Mouse (Mus musculus) embryonic facial prominence, embryonic 11.5 days (tissue): ENCODE measurements around the gene Crybg3. TPM values are rescaled to one million over a fixed set of nuclear protein-coding genes. Genes with fewer than 3 reads are reported as not detected.

ENCODE experiments used
- ATAC-seq: fragments of 200-750 bp; cut with Nextera tagmentation; replicated peaks from 2 replicates; pipeline ENCODE4 v1.8.0; 2017; ENCODE audit warnings: low read depth; ENCODE audit not compliant: insufficient number of reproducible peaks, low FRiP score, low TSS enrichment
- DNase-seq: peaks from one replicate; pipeline ENCODE4 v3.0.0-alpha.2; 2015; ENCODE audit warnings: low spot score
- H3K27ac ChIP-seq: fragments of 300-500 bp; sonication (generic); replicated peaks from 2 replicates; pipeline ENCODE4 v1.5.1; 2014; ENCODE audit warnings: mild to moderate bottlenecking, low read depth, low read length, control low read depth
- H3K27me3 ChIP-seq: fragments of 300-500 bp; sonication (generic); 2 replicates; pipeline ENCODE4 v1.6.1; 2014; ENCODE audit warnings: mild to moderate bottlenecking, low read length, moderate library complexity, mixed read lengths; ENCODE audit not compliant: control insufficient read depth, insufficient read depth
- H3K36me3 ChIP-seq: fragments of 300-500 bp; sonication (generic); replicated peaks from 2 replicates; pipeline ENCODE4 v1.6.1; 2014; ENCODE audit warnings: low read depth, mild to moderate bottlenecking, low read length, moderate library complexity, mixed read lengths; ENCODE audit not compliant: control insufficient read depth, insufficient read depth
- H3K4me1 ChIP-seq: fragments of 300-500 bp; sonication (generic); 2 replicates; pipeline ENCODE4 v1.6.1; 2014; ENCODE audit warnings: low read length, mixed read lengths; ENCODE audit not compliant: control insufficient read depth, insufficient read depth
- H3K4me2 ChIP-seq: fragments of 300-500 bp; sonication (generic); 2 replicates; pipeline ENCODE4 v1.6.1; 2014; ENCODE audit warnings: low read depth, mild to moderate bottlenecking, control low read depth, low read length, moderate library complexity
- H3K4me3 ChIP-seq: fragments of 300-500 bp; sonication (generic); 2 replicates; pipeline ENCODE4 v1.5.1; 2014; ENCODE audit warnings: low read depth, low read length, control low read depth
- H3K9ac ChIP-seq: fragments of 300-500 bp; sonication (generic); replicated peaks from 2 replicates; pipeline ENCODE4 v1.6.1; 2014; ENCODE audit warnings: mild to moderate bottlenecking, control low read depth, low read length
- H3K9me3 ChIP-seq: fragments of 300-500 bp; sonication (generic); replicated peaks from 2 replicates; pipeline ENCODE4 v1.6.1; 2016; ENCODE audit warnings: mild to moderate bottlenecking, low read length, inconsistent platforms, mixed read lengths; ENCODE audit not compliant: control insufficient read depth
- WGBS: fragments of 180-500 bp; shearing (Covaris S2); extraction: QIAGEN DNeasy Blood & Tissue Kit; methylation state at CpG from one replicate; pipeline ENCODE4 v1.1.7; 2014; 5-methylcytosine and 5-hydroxymethylcytosine counted together
- polyA plus RNA-seq: library from polyadenylated mRNA; unstranded; fragments of >200 nt; fragmentation: Nextera tagmentation; extraction: Ambion mirVana; gene quantifications from 2 replicates; pipeline ENCODE4 v1.2.1, GENCODE M21; 2014

Crybg3 gene
- polyA plus RNA-seq, 1 experiment from 2014 or later, result 9.2 TPM

DNA sequence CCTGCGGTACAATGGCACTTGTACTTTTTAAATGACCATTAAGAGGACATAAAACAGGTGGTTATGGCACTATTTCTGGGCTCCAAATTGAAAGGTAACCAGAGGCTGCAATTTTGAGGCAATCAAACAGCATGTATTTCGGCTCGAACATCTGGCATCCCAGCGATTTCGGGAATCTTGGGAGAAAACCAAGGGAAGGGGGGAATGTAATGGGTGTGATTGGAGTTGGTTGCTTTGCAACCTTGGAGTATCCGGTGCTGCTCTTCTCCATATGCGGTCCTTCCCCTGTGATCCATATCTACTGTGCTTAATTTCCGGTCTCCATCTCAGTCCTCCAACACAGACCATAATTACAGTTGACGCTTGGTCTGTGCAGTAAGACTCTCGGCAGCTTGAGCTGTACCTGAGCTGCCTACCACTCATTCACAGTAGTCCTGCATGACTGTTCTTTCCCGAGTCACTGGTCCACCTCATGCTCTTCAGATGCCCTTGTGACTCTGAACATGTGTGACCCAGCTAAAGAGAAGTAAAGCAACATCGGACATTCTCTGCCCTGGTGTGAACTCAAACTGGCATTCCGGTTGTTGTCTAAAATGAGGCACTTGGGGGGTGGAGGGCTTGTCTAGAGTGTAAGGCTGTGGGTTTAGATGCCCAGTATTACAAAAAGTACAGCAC, 12.3 kb downstream of the Crybg3 start:
- ATAC-seq, result no peak

GRCm38 (mm10) chr16:59587816-59588215, 13.0 kb downstream of the Crybg3 start:
- no peak for DNase-seq

More for the DNA sequence above, 12.3 kb downstream of the Crybg3 start:
- Histone ChIP-seq H3K4me2 (no peak overlapping the region), H3K36me3 (no peaks in the 10 kb centered on the region), H3K9me3 (no peaks in the 10 kb centered on the region), H3K4me1 (peaks cover 3% of the 10 kb centered on the region; the same call in 1 of the 2 replicates), H3K9ac (no peak overlapping the region), H3K4me3 (no peak overlapping the region), H3K27ac (no peak overlapping the region), H3K27me3 (no peaks in the 10 kb centered on the region)
- WGBS, result 93% methylated on average over 13 of the region's 13 CpGs
- DNase-seq, result no peak

DNA sequence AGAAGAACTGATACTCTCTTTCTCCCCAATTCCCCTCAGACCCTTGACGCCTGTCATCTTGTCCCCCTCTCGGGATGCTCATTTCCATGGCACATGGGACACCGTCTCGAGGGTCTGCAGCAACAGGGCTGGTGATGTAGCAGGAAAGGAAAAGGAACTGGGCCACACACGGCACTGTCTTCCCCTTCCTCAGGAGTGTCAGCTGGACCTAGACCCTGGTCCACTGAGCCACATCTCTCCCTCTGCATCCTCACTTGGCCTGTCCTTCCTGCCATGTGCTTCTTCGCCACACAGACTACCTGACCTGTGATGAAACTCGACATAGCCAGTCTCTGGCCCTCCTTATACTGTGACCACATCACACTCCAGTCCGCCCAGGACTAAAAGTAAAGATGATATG, 13.9 kb downstream of the Crybg3 start:
- DNase-seq (no peak), ATAC-seq (no peak)
- Histone ChIP-seq H3K4me3 (no peak overlapping the region), H3K27me3 (no peaks in the 10 kb centered on the region), H3K27ac (no peak overlapping the region), H3K4me2 (no peak overlapping the region), H3K36me3 (no peaks in the 10 kb centered on the region), H3K9me3 (no peaks in the 10 kb centered on the region), H3K9ac (no peak overlapping the region), H3K4me1 (peaks cover 3% of the 10 kb centered on the region; the same call in 1 of the 2 replicates)
- 85% methylated on average over 8 of the region's 8 CpGs for WGBS

More at GRCm38 (mm10) chr16:59587816-59588215, 13.0 kb downstream of the Crybg3 start:
- ATAC-seq, result no peak
- Histone ChIP-seq H3K9ac (no peak overlapping the region), H3K9me3 (no peaks in the 10 kb centered on the region), H3K4me2 (no peak overlapping the region), H3K36me3 (no peaks in the 10 kb centered on the region), H3K27me3 (no peaks in the 10 kb centered on the region), H3K4me3 (no peak overlapping the region), H3K27ac (no peak overlapping the region), H3K4me1 (peaks cover 3% of the 10 kb centered on the region; the same call in 1 of the 2 replicates)
- WGBS, result 80% methylated on average over 10 of the region's 10 CpGs

DNA sequence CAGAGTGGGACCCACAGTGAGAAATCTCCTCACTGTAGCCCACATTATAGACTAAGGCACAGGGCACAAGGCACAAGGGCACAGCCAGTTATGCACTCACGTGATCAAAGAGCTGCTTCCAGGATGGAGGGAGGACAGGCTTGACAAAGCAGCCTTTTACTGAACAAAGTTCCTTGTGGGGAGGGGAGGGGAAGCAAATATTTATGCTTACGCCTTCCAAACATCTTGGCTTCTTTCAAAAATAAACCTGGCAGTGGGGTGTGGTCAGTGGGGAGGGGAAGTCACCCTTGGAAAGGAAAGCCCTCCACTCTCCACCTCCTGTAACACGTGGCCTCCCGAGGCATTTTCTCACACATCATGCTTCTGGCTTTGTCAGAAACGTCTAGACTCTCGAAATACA, 14.5 kb downstream of the Crybg3 start:
- peaks cover 3% of the 10 kb centered on the region; the same call in 1 of the 2 replicates for H3K4me1 ChIP-seq
- no peak for DNase-seq
- peak; percentile 21; the same call in 1 of the 2 replicates for ATAC-seq
- no peak overlapping the region for H3K9ac ChIP-seq
- H3K27me3 ChIP-seq, result no peaks in the 10 kb centered on the region
- H3K4me3 ChIP-seq, result no peak overlapping the region
- H3K9me3 ChIP-seq, result no peaks in the 10 kb centered on the region
- no peaks in the 10 kb centered on the region for H3K36me3 ChIP-seq
- H3K4me2 ChIP-seq, result no peak overlapping the region
- 49% methylated on average over 6 of the region's 6 CpGs for WGBS
- H3K27ac ChIP-seq, result no peak overlapping the region

GRCm38 (mm10) chr16:59585706-59586244, 15.0 kb downstream of the Crybg3 start:
- Histone ChIP-seq H3K27ac (no peak overlapping the region), H3K4me3 (no peak overlapping the region), H3K36me3 (no peaks in the 10 kb centered on the region), H3K27me3 (no peaks in the 10 kb centered on the region), H3K9me3 (no peaks in the 10 kb centered on the region), H3K4me2 (no peak overlapping the region), H3K9ac (no peak overlapping the region), H3K4me1 (peaks cover 3% of the 10 kb centered on the region; the same call in 1 of the 2 replicates)
- DNase-seq (no peak), ATAC-seq (no peak)
- 81% methylated on average over 4 of the region's 4 CpGs for WGBS

DNA sequence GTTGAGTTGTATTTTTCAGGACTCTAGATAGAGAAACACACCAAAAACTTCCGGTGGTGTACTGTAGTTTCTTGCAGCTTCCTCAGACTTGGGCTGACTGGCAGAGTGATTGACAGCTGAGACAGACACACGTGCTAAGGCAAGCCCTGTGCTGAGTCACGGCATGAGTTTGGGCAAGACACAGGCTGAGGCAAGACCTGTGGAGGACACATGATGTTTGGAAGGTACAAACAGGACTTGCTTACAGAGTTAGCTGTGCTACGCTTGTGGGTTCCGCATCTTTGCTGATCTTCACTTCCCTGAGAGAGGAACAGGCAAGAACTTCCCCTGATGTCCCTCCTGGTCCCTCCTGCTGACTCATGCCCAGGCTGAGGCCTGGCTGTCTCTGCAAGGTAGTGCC, 17.3 kb downstream of the Crybg3 start:
- H3K4me3 ChIP-seq, result no peak overlapping the region
- no peaks in the 10 kb centered on the region for H3K27me3 ChIP-seq
- H3K27ac ChIP-seq, result no peak overlapping the region
- no peak overlapping the region for H3K9ac ChIP-seq
- H3K4me1 ChIP-seq, result peaks cover 3% of the 10 kb centered on the region; the same call in 1 of the 2 replicates
- ATAC-seq (no peak), DNase-seq (no peak)
- no peaks in the 10 kb centered on the region for H3K9me3 ChIP-seq
- WGBS, result 78% methylated on average over 5 of the region's 5 CpGs
- H3K36me3 ChIP-seq, result no peaks in the 10 kb centered on the region
- no peak overlapping the region for H3K4me2 ChIP-seq

GRCm38 (mm10) chr16:59579237-59579636, 21.5 kb downstream of the Crybg3 start:
- no peak overlapping the region for H3K4me3 ChIP-seq
- no peaks in the 10 kb centered on the region for H3K36me3 ChIP-seq
- H3K4me2 ChIP-seq, result no peak overlapping the region
- H3K27me3 ChIP-seq, result no peaks in the 10 kb centered on the region
- no peak overlapping the region for H3K9ac ChIP-seq
- ATAC-seq (no peak), DNase-seq (no peak)
- WGBS, result 82% methylated on average over 8 of the region's 8 CpGs
- H3K4me1 ChIP-seq, result no peaks in the 10 kb centered on the region
- H3K9me3 ChIP-seq, result no peaks in the 10 kb centered on the region
- H3K27ac ChIP-seq, result no peak overlapping the region

GRCm38 (mm10) chr16:59573961-59574360, 26.8 kb downstream of the Crybg3 start:
- ATAC-seq, result no peak
- Histone ChIP-seq H3K4me2 (no peak overlapping the region), H3K27me3 (no peaks in the 10 kb centered on the region), H3K9me3 (no peaks in the 10 kb centered on the region), H3K4me1 (no peaks in the 10 kb centered on the region), H3K36me3 (no peaks in the 10 kb centered on the region), H3K4me3 (no peak overlapping the region), H3K9ac (no peak overlapping the region), H3K27ac (no peak overlapping the region)
- no peak for DNase-seq
- WGBS, result 86% methylated on average over 11 of the region's 11 CpGs
